Mouse (Mus musculus) hindbrain, embryonic 11.5 days (tissue): ENCODE measurements around the gene Arhgef1. TPM values are rescaled to one million over a fixed set of nuclear protein-coding genes. Genes with fewer than 3 reads are reported as not detected.

Experiments used
- ATAC-seq: fragments of 200-750 bp; cut with Nextera tagmentation; 2 replicates; pipeline ENCODE4 v1.8.0; 2017; ENCODE audit warnings: mild to moderate bottlenecking, moderate TSS enrichment, moderate library complexity; ENCODE audit not compliant: low FRiP score
- DNase-seq: peaks from one replicate; pipeline ENCODE4 v3.0.0-alpha.2; 2015; ENCODE audit warnings: low spot score
- H3K27ac ChIP-seq: fragments of 300-500 bp; sonication (generic); 2 replicates; pipeline ENCODE4 v1.5.1; 2014; ENCODE audit warnings: mild to moderate bottlenecking, low read depth, low read length
- H3K27me3 ChIP-seq: fragments of 300-500 bp; sonication (generic); 2 replicates; pipeline ENCODE4 v1.6.1; 2014; ENCODE audit warnings: mild to moderate bottlenecking, low read length, moderate library complexity, mixed read lengths; ENCODE audit not compliant: control insufficient read depth, insufficient read depth
- H3K36me3 ChIP-seq: fragments of 300-500 bp; sonication (generic); 2 replicates; pipeline ENCODE4 v1.6.1; 2014; ENCODE audit warnings: mild to moderate bottlenecking, low read length, moderate library complexity, mixed read lengths; ENCODE audit not compliant: control insufficient read depth, insufficient read depth
- H3K4me1 ChIP-seq: fragments of 300-500 bp; sonication (generic); replicated peaks from 2 replicates; pipeline ENCODE4 v1.6.1; 2014; ENCODE audit warnings: low read length, mixed read lengths; ENCODE audit not compliant: control insufficient read depth, insufficient read depth
- H3K4me2 ChIP-seq: fragments of 300-500 bp; sonication (generic); replicated peaks from 2 replicates; pipeline ENCODE4 v1.6.1; 2014; ENCODE audit warnings: mild to moderate bottlenecking, low read depth, low read length
- H3K4me3 ChIP-seq: fragments of 300-500 bp; sonication (generic); 2 replicates; pipeline ENCODE4 v1.5.1; 2014; ENCODE audit warnings: low read depth, low read length
- H3K9ac ChIP-seq: fragments of 300-500 bp; sonication (generic); 2 replicates; pipeline ENCODE4 v1.6.1; 2014; ENCODE audit warnings: low read depth, low read length
- H3K9me3 ChIP-seq: fragments of 300-500 bp; sonication (generic); 2 replicates; pipeline ENCODE4 v1.6.1; 2016; ENCODE audit warnings: low read length; ENCODE audit not compliant: control insufficient read depth
- WGBS: fragments of 180-500 bp; shearing (Covaris S2); extraction: QIAGEN DNeasy Blood & Tissue Kit; methylation state at CpG from one replicate; pipeline ENCODE4 v1.1.7; 2014; 5-methylcytosine and 5-hydroxymethylcytosine counted together
- polyA plus RNA-seq: library from polyadenylated mRNA; unstranded; fragments of >200 nt; fragmentation: Nextera tagmentation; extraction: Ambion mirVana; gene quantifications from 2 replicates; pipeline ENCODE4 v1.2.1, GENCODE M21; 2014

Gene Arhgef1
- polyA plus RNA-seq, 1 experiment from 2014 or later: 46.4 TPM

- H3K4me3 ChIP-seq: no peak within 1 kb of the TSS
- no peak for ATAC-seq
- no peak for DNase-seq
- 42% methylated on average over 41 of the region's 41 CpGs for WGBS
- H3K27ac ChIP-seq: no peak within 1 kb of the TSS
- no peaks in the 10 kb centered on the region for H3K27me3 ChIP-seq
- H3K4me2 ChIP-seq: no peak within 1 kb of the TSS
- H3K4me1 ChIP-seq: no peaks in the 10 kb centered on the region
- no peaks in the 10 kb centered on the region for H3K9me3 ChIP-seq
- no peaks in the 10 kb centered on the region for H3K36me3 ChIP-seq
- H3K9ac ChIP-seq: no peak within 1 kb of the TSS
Observed at GRCm38 (mm10) chr7:24869532-24870165, 33.1 kb upstream of the Arhgef1 start, which contains the start of the genes Lypd4 and Dmrtc2. Gene Lypd4, minus strand, starts transcription at chr7:24869941. Gene Dmrtc2, plus strand, starts transcription at chr7:24870057.

DNA sequence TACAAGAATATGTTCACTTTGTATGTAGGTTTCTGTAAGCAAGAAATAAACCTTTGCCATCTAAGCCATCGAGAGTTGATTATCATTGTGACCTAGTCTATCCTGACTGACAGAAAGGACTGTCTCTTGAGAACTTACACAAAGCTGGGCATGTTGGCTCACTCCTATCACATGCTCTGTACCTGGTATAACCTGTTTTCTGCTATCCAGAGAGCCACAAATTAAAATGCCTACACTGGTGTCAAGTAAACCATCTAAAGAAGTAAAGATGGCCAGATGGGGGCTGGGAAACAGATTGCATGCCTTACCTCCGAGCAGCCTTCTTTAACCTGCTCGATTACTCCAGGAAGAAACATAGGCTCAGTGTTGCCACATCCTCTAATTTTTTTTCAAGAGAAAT, 25.1 kb upstream of the Arhgef1 start:
- Histone ChIP-seq H3K4me2 (no peak overlapping the region), H3K4me3 (no peak overlapping the region), H3K36me3 (no peaks in the 10 kb centered on the region), H3K4me1 (no peaks in the 10 kb centered on the region), H3K9me3 (no peaks in the 10 kb centered on the region), H3K9ac (no peak overlapping the region), H3K27ac (no peak overlapping the region), H3K27me3 (no peaks in the 10 kb centered on the region)
- WGBS: 79% methylated on average over 3 of the region's 3 CpGs
- no peak for DNase-seq
- ATAC-seq: no peak

DNA sequence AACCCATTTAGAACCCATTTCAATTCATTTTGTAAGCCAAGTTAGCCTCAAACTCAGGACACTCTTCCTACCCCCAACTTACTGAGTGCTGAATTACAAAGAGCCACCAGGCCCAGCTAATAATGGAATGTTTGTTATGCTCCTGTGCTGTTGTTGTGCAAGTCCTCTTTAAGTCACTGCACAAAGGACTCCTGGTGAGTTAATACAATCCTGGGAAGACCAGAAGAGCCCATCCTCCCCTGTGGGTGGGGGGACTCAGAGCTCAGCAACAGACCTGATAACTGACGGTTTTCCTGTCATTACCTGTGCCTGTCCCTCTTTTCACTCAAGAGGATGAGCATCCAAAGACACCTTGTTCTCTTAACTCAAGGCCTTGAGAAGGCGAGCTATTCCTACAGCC, 23.1 kb upstream of the Arhgef1 start:
- Histone ChIP-seq H3K9me3 (no peaks in the 10 kb centered on the region), H3K36me3 (no peaks in the 10 kb centered on the region), H3K27ac (no peak overlapping the region), H3K27me3 (no peaks in the 10 kb centered on the region), H3K4me1 (no peaks in the 10 kb centered on the region), H3K9ac (no peak overlapping the region), H3K4me3 (no peak overlapping the region), H3K4me2 (no peak overlapping the region)
- WGBS: 11% methylated on average over 2 of the region's 2 CpGs
- DNase-seq (no peak), ATAC-seq (no peak)

- 92% methylated on average over 9 of the region's 9 CpGs for WGBS
- DNase-seq (no peak), ATAC-seq (no peak)
- no peak overlapping the region for H3K9ac ChIP-seq
- no peak overlapping the region for H3K4me3 ChIP-seq
- H3K4me1 ChIP-seq: peaks cover 10% of the 10 kb centered on the region
- H3K9me3 ChIP-seq: no peaks in the 10 kb centered on the region
- H3K27me3 ChIP-seq: no peaks in the 10 kb centered on the region
- no peak overlapping the region for H3K4me2 ChIP-seq
- peaks cover 7% of the 10 kb centered on the region; the same call in 1 of the 2 replicates for H3K36me3 ChIP-seq
- no peak overlapping the region for H3K27ac ChIP-seq
Observed at GRCm38 (mm10) chr7:24882416-24883199, 20.1 kb upstream of the Arhgef1 start.

DNA sequence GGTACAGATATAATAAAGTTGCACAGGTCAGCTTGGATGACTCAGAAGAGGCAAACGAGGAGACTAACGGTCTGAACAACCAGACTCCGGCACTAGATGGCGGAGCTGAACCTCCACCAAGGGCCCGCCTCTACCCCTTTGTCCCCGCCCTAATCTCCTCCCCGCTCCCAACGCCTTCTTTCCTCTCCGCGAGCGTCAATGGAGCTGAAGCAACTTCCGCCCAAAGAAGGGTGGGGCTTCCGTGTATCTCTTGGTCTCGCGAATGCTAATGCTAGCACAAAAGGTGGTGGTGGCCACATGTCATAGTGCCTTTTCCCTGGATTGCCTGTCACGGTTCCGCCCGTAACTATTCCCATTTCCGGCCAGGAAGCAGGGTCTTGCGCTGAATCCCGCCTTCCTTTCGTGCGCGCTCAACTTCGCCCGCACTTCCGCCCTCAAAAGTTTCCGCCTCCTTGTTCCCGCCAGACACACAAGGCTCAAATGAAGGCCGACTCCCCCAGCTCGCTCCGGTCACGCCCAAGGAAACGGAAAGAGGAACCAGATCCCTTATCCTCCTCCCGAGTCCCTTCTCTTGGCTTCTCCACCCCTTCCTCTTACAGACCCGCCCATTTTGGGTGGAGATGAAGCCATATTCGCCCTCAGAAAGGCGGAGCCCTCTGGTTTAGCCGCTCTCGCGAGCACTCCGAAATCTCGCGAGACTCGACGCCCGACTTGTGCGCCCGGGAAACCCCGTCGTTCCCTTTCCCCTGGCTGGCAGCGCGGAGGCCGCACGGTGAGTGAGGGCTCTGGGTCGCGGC, 18.6 kb upstream of the Arhgef1 start, which contains the start of gene Rps19:
Gene Rps19 (plus strand): TSS at position 476 of the 797 bp plus-strand sequence.
- Histone ChIP-seq H3K4me1 (peaks cover 10% of the 10 kb centered on the region), H3K4me2 (peak within 1 kb of the TSS; percentile 49), H3K9me3 (no peaks in the 10 kb centered on the region), H3K9ac (peak within 1 kb of the TSS; percentile 99), H3K27ac (peak within 1 kb of the TSS; percentile 86), H3K36me3 (peaks cover 16% of the 10 kb centered on the region; the same call in 1 of the 2 replicates), H3K27me3 (no peaks in the 10 kb centered on the region), H3K4me3 (peak within 1 kb of the TSS; percentile 97)
- DNase-seq: peak; percentile 99
- peak; percentile 93 for ATAC-seq
- whole genome bisulfite sequencing: under 1% methylated on average over 50 of the region's 57 CpGs

- Histone ChIP-seq H3K4me1 (peaks cover 10% of the 10 kb centered on the region), H3K27me3 (no peaks in the 10 kb centered on the region), H3K27ac (peak overlapping the region; percentile 86), H3K9ac (peak overlapping the region; percentile 99), H3K36me3 (peaks cover 17% of the 10 kb centered on the region; the same call in 1 of the 2 replicates), H3K4me2 (peak overlapping the region; percentile 49), H3K9me3 (no peaks in the 10 kb centered on the region), H3K4me3 (peak overlapping the region; percentile 97)
- DNase-seq (no peak), ATAC-seq (peak; percentile 5; the same call in 1 of the 2 replicates)
- under 1% methylated on average over 45 of the region's 47 CpGs for WGBS
Observed at GRCm38 (mm10) chr7:24884693-24885291, 17.9 kb upstream of the Arhgef1 start.

DNA sequence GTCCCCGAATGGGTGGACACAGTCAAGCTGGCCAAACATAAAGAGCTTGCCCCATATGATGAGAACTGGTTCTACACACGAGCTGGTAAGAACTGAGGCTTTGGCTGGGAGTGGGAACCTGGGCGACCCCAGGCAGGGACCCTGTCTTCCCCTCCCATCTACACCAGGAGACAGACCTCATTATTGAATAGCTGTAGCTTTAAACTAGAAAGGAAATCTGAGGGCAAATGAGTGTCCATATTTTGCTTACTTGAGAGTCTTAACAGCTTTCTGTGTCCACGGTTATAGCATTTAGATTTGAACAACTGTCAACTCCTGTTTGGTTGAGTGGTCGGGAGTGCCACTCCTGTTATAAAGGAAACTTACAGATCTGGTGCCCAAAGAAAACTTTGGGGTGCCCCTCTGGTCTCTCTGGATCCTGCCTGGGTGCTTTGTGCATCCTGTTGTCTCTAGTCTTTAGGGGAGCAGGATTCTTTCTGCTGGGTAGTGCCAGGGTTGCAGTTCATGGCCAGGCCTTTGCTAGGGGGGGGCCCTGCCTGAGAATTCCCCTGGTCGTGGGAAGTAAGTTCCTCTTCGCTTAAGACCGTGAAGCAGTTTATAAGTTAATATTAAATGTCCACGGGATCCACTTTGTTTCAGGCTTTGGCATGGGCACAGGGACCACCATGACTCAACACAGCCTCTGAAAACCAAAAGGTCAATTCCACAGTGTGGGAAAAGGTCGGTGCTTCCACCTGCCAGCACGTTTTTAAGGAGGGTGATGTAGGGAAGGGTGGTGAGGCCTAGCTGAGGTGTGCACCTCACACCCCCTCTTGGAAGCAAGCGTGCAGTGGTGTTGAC, 17.0 kb upstream of the Arhgef1 start:
- ATAC-seq: no peak
- Histone ChIP-seq H3K27ac (no peak overlapping the region), H3K4me1 (peaks cover 10% of the 10 kb centered on the region), H3K4me2 (peak overlapping the region; percentile 49), H3K9ac (peak overlapping the region; percentile 99), H3K4me3 (peak overlapping the region; percentile 97), H3K27me3 (no peaks in the 10 kb centered on the region), H3K9me3 (no peaks in the 10 kb centered on the region), H3K36me3 (peaks cover 20% of the 10 kb centered on the region; the same call in 1 of the 2 replicates)
- 47% methylated on average over 12 of the region's 12 CpGs for WGBS
- DNase-seq: no peak
